Mouse (Mus musculus): ENCODE measurements around the gene Arhgef11. TPM values are rescaled to one million over a fixed set of nuclear protein-coding genes. Genes with fewer than 3 reads are reported as not detected.

Arhgef11 gene
- total RNA-seq, 2 experiments from 2014 or later: 14.8 to 17.2 TPM

GRCm38 (mm10) chr3:87661291-87661690 is 43.9 kb downstream of the Arhgef11 start:
- no peak for DNase-seq

- DNase-seq: no peak
These were observed 101.2 kb downstream of the Arhgef11 start for GRCm38 (mm10) chr3:87718525-87718924.

GRCm38 (mm10) chr3:87724556-87724955 is 107.2 kb downstream of the Arhgef11 start:
- no peak for DNase-seq

- DNase-seq: peak; percentile 2
These were observed 108.2 kb downstream of the Arhgef11 start for GRCm38 (mm10) chr3:87725396-87726160.

GRCm38 (mm10) chr3:87726191-87726590 is 108.8 kb downstream of the Arhgef11 start:
- DNase-seq: no peak

GRCm38 (mm10) chr3:87728696-87729095 is 111.3 kb downstream of the Arhgef11 start:
- peak; percentile 2 for DNase-seq

GRCm38 (mm10) chr3:87733098-87733497 is 115.7 kb downstream of the Arhgef11 start:
- no peak for DNase-seq

- no peak for DNase-seq
These were observed 116.8 kb downstream of the Arhgef11 start for GRCm38 (mm10) chr3:87733984-87734761.

- no peak for DNase-seq
These were observed 118.0 kb downstream of the Arhgef11 start for GRCm38 (mm10) chr3:87735335-87735734.

- DNase-seq: no peak
These were observed 121.5 kb downstream of the Arhgef11 start for GRCm38 (mm10) chr3:87738906-87739305.

GRCm38 (mm10) chr3:87742013-87742412 is 124.7 kb downstream of the Arhgef11 start:
- DNase-seq: no peak

GRCm38 (mm10) chr3:87742735-87743134 is 125.4 kb downstream of the Arhgef11 start:
- DNase-seq: no peak

- no peak for DNase-seq
These were observed 126.6 kb downstream of the Arhgef11 start for GRCm38 (mm10) chr3:87743927-87744326.

GRCm38 (mm10) chr3:87745036-87745659 is 127.8 kb downstream of the Arhgef11 start:
- DNase-seq: no peak

- DNase-seq: no peak
These were observed 131.1 kb downstream of the Arhgef11 start, which contains the start of gene Lrrc71 for GRCm38 (mm10) chr3:87748431-87748830. Gene Lrrc71 (minus strand): TSS chr3:87748625.

GRCm38 (mm10) chr3:87749036-87749435 is 131.7 kb downstream of the Arhgef11 start:
- DNase-seq: peak; percentile 55

GRCm38 (mm10) chr3:87749977-87750376 is 132.6 kb downstream of the Arhgef11 start:
- no peak for DNase-seq

- no peak for DNase-seq
These were observed 135.2 kb downstream of the Arhgef11 start for GRCm38 (mm10) chr3:87752567-87752966.

- no peak for DNase-seq
These were observed 136.5 kb downstream of the Arhgef11 start for GRCm38 (mm10) chr3:87753829-87754228.

- peak; percentile 80 for DNase-seq
These were observed 138.6 kb downstream of the Arhgef11 start for GRCm38 (mm10) chr3:87755964-87756363.

- DNase-seq: no peak
These were observed 139.1 kb downstream of the Arhgef11 start for GRCm38 (mm10) chr3:87756488-87756887.

GRCm38 (mm10) chr3:87758641-87759040 is 141.3 kb downstream of the Arhgef11 start:
- no peak for DNase-seq
